Mouse (Mus musculus): ENCODE results near the gene Tomm34.

Tomm34 gene

DNA sequence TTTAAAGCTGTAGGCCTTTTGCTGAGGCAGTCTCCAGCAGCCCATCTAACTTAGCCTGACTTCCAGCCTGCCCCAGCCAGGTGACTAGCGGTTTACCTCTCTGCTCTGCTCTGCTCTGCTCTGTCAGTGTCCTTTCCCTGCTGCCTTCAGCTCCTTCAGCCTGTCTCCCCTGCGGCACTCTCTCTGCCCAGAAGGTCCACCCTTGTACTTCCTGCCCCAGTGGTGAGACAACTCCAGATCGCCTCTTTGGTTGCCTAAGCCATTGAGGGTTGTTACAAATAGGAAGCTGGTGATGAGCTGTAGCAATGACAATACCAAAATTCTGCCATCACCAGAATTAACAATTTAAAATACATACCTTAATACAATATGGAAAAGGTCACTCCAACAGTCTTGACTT lies 60.0 kb downstream of the Tomm34 start:
- DNase-seq (ENCODE audit: low read depth, low spot score) = no peak

DNA sequence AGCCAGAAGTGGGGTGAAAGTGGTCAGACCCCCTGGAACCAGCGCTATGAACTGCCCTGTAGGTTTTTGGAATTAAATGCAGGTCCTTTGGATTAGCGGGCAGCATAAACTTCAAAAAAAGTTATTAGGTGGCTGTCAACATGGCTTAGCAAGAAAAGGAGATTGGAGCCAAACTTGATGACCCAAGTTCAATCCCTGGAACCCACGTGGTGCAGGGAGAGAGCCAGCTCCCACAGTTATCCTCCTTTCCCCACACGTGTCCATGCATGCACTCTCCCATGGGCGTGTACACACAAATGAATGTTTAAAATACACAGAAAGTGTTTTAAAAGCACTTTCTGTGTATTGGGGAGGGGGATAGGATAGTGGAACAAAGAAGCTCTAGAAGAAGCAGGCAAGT lies 60.5 kb downstream of the Tomm34 start:
- no peak for DNase-seq (ENCODE audit: low read depth, low spot score)

DNA sequence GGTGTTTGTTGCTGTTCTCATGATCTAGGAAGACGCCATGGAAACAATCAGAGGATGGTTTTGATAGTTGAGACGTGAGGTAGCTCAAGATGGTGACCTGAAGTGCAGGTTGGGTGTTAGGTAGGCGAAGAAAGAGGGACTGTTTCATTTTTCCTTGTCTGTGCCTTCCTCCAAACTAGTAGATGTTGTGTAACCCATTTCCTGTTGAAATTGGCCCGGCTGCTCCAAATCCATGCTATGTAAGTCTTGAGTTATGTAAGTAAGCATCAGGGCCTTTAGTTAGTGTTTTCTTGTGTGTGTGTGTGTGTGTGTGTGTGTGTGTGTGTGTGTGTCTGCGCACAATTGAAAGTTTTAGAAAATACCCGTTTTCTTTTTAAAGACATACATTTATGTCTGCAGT lies 61.7 kb downstream of the Tomm34 start:
- DNase-seq (ENCODE audit: low read depth, low spot score) = no peak

DNA sequence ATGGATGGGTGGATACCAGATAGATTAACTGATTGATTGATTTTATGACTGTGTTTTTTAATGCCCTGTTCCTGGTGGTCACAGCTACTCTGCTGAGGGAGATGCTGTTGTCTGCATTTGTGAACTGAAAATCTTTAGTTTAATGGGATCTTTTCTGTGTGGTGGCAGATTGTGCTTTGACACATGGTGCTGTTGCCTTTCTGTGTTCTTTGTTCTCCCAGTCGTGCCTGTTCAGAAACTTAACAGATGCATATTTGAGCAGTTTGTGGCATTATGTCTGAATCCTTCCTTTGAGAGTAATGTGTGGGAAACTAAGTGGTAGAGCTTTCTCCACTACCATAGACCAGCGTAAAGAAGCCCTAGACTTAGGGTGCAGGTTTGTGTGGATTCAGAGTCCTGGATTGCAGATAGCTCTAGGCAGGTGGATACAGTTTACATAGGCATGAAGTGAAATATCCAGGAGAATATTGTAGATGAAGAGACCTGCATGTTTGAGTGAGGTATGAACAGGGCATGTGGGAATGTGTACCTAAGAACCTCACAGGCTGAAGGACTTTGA lies 62.9 kb downstream of the Tomm34 start:
- no peak for DNase-seq (ENCODE audit: low read depth, low spot score)

DNA sequence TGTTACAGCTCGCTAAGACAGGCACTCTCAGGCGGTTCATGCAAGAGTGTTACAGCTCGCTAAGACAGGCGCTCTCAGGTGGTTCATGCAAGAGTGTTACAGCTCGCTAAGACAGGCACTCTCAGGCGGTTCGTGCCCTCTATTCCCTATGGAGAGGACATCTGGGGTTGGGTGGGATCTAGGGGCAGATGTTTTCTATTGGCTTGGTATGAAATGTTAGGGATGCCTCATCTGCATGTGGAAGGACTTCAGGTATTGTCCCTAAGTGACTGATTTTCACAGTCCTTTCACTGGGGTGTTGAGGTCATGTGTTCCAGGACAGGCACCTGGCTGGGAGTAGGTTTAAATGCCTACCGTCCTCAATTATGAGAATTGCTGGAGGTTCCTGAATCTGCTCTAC lies 63.4 kb downstream of the Tomm34 start:
- DNase-seq (ENCODE audit: low read depth, low spot score) = no peak

DNA sequence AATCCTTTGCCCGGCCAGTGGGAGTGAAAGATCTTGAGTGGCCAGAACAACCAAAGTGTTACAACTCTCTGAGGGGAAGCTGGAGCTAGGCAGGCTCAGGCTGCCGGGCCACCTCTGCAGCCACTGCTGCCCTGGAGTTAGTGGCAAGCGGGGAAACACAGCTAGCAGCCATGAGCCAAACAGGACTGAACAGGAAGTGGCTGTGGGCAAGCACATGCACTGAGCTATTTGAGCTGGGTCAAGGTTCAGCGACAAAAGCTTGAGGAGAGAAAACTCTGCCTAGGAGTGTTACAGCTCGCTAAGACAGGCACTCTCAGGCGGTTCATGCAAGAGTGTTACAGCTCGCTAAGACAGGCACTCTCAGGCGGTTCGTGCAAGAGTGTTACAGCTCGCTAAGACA lies 64.0 kb downstream of the Tomm34 start:
- DNase-seq (ENCODE audit: low read depth, low spot score) = no peak

DNA sequence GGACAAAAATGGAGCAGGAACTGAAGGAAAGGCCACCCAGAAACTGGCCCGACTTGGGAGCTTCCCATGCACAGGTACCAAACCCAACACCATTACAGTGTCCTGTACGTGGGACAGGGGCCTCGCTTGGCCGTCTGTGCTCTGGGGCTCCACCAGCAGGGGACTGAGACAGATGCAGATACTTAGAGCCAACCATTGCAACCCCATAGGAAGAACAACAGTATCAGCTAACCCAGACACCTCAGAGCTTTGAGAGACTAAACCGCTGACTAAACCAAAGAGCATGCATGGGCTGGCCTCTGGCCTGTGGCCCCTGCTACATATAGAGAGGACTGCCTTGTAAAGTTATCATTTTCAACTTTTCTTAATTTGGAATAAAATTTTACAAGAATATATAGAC lies 66.5 kb downstream of the Tomm34 start:
- no peak for DNase-seq (ENCODE audit: low read depth, low spot score)
